Mouse (Mus musculus) activated CD4-positive, CD25-positive, alpha-beta regulatory T cell, adult 4 months (primary cell): ENCODE measurements around the gene Ralgapb. TPM values are rescaled to one million over a fixed set of nuclear protein-coding genes. Genes with fewer than 3 reads are reported as not detected.

Source experiments
- ATAC-seq: one replicate; pipeline ENCODE4 v1.8.0; 2017
- polyA plus RNA-seq, 2 experiments: library from polyadenylated mRNA; unstranded; fragments of 100-300 nt; shearing (Covaris generic); gene quantifications; one replicate each; pipeline ENCODE4 v1.2.1; 2017

The Ralgapb gene
- polyA plus RNA-seq, 2 experiments from 2014 or later, result 11.3 to 13.2 TPM

- peak; percentile 50 for ATAC-seq
Observed at GRCm38 (mm10) chr2:158408997-158409594, 552 bp upstream of the Ralgapb start.

GRCm38 (mm10) chr2:158410022-158411014 is 670 bp downstream of the Ralgapb start:
- peak; percentile 19 for ATAC-seq

DNA sequence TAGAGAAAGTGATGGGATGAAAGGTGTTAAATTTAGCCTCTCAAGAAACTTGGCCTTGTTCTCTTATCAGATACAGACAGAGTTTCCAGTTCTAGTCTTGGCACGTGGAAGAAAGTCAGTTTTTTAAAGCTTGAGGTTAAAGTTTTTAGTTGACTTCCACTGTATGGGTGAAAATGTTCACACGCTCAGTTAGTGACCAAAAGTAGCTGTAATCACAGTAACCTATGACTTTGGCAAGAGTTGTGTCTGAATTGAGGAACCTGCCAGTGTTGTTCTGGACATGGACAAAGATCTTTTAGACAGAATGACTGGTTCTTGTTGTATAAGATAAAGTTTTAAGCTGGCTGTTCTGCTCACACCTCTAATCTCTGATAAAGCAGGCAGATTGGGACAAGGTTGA is 3.6 kb downstream of the Ralgapb start:
- ATAC-seq, result no peak

GRCm38 (mm10) chr2:158415826-158416225 is 6.2 kb downstream of the Ralgapb start:
- no peak for ATAC-seq

DNA sequence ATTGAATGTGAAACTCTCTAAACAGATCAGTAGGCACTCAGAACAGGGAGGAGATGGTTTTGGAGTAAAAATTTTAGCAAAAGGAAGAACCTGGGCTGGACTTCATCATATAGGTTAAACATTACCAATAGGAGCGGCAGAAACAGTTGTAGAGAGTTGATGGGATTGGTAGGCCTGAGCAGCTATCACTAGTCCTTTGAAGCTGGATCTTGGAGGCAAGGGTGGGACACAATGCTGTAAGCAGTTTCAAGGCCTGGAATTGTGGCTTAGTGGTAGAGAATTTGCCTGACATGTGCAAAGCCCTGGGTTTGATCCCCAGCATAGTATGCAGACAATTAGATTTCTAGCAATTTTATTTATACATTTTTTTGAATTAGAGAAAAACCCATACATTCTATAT is 9.0 kb downstream of the Ralgapb start:
- ATAC-seq, result no peak

DNA sequence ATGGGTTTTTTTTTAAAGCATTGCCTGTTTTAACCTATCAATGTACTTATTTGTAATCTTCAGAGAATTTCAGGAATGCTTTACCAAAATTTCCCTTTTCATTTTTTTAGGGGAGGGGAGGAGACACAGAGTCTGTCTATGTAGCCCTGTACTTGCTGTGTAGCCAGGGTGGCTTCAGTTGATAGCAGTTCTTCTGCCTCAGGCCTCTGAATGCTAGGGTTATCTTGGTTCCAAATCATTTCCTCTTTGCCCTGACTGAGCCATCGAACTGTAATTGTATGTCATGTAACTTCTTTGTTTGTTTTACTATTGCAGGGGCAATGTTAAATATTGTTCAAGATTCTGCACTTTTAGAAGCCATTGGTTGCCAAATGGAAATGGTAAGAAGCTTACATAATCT is 36.2 kb downstream of the Ralgapb start:
- no peak for ATAC-seq

DNA sequence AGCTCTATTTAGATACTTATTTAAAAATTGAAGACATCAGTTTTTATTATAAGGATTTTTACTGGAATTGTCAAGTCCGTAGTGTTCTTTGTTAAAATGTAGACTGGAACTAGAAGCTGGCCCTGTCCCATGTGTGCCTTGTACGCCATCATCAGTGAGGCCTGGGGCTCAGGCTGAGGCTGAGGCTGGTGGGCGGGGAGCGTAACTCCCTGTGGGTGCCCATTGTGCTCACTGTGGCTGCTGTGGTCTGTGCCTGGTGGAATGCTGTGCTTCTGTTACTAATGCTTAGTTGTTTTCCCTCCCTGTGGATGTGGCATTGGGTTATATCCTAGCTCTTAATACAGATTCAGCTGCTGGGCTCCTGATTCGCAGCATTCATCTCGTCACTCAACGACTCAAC is 40.2 kb downstream of the Ralgapb start:
- ATAC-seq, result no peak

GRCm38 (mm10) chr2:158456451-158456850 is 46.8 kb downstream of the Ralgapb start:
- no peak for ATAC-seq

GRCm38 (mm10) chr2:158457610-158458009 is 48.0 kb downstream of the Ralgapb start:
- ATAC-seq, result no peak

DNA sequence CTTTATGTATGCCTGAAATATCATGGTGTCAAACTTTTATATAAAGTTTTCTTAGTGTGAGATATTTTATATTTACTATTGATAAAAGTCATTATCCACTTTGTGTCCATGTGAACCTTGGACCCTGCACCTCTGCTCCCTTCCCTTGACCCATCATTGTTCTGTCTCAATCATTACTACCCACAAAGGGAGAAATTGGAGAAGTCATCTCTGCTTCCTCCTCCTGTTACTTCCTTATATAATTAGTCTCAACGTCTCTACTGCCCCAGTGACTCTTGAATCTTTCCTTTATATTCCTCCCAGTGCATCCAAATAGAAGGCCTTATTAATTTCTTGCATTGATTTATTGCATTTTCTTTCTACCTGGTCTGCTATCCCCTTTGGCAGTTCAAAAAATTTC is 52.8 kb downstream of the Ralgapb start:
- no peak for ATAC-seq

DNA sequence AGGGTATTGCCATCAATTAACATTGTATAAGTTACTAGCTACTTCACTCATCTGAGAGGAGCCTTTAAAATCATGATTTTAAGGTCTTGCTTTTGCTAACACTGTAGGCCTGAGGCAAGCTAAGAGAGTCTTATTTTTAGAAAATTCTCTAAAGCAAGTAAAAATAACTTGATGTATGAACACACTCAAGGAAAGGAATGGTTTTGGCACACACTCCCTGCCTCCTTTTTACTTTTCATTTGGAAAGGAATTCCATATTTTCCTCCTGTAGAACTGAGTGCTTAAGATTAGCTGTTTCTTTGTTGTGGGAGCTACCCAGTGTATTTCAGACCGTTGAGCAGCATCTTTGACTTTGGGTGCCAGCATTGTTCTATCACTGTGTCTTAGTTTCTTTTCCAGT is 64.5 kb downstream of the Ralgapb start:
- no peak for ATAC-seq

- no peak for ATAC-seq
Observed at GRCm38 (mm10) chr2:158477640-158478039, 68.0 kb downstream of the Ralgapb start.

- no peak for ATAC-seq
Observed at GRCm38 (mm10) chr2:158498457-158498856, 88.8 kb downstream of the Ralgapb start.

DNA sequence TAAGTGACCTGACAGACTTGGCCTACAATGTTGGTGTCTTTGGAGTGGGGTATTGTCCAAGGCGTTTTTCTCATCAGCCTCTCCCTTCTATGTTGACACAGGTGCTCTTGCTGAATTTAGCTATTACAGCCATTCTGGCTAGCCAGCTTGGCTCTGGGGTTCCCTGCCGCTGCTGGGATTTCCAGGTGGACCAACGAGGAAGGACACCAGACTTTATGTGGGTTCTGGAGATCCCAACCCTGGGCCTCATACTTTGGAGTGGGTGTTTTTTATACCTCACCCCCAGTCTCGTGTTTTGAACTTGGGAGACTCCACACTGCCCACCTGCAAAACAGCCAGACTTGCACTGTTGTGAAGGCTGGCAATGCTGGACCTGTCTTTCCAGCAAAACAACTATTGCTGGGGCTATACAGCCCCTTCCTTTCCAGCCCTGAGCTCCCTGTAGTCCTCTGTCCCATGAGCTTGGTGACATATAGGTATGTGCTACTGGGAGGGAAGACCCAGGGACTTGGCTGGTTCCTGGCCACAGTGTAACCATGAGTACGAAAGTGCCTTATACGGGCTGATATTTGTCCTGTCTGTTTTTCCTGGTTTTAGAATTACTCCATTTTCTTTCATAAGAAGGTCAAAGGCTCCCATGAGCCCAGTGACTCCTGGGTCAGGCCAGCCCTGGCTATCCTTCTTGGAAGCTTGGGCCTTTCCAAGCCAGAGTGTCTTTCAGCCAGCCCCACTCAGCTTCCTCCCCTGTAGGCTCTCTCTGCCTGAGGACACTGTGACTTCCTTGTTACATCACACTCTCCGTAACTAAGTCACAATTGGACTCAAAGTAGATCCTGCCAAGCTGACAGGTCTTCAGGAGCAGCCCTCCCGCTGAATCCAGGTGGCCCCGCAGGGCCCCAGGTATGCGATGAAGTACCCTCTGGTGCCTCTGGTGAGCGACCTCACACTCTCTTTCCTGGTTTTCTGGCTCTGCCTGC is 92.5 kb downstream of the Ralgapb start, which contains the start of gene Adig:
Gene Adig (plus strand): TSS at position 777 of the 977 bp plus-strand sequence.
- ATAC-seq, result no peak

DNA sequence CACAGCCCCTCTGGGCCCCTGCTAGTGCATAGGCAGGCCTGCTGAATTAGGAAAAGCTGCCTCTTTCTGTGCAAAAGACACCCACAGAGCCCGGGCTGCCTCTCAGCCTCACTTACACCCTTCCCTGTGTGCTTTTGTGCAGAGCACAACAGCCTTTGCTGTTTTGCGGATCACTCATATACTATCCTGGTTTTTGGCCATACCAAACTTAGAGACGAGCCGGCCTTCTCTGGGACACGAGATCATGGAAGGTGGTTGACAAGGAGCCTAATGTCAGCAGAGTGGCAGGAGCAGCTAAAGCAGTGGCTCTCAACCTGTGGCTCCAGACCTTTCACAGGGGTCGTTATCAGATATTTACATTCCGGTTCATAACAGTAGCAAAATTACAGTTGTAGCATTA is 93.6 kb downstream of the Ralgapb start:
- no peak for ATAC-seq

GRCm38 (mm10) chr2:158503671-158504070 is 94.0 kb downstream of the Ralgapb start:
- no peak for ATAC-seq

DNA sequence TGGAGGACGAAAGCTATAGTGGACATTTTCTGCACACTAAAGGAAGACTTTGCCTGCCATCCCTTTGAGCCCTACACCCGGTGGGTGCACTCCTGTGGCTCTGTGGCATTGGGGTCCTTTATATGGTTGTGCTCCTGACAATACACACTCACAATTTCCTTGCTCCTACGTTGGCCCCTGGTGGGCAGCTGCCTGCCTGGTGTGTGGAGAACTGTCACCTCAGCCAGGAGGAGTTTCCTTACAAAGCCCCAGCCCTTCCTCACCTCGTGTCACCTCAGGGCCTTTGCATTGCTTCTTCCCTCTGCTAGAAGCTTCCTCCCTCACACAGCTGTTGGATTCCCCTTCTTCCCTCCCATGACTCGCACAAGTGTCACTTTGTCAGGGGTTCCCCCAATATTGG is 96.8 kb downstream of the Ralgapb start:
- ATAC-seq, result no peak

DNA sequence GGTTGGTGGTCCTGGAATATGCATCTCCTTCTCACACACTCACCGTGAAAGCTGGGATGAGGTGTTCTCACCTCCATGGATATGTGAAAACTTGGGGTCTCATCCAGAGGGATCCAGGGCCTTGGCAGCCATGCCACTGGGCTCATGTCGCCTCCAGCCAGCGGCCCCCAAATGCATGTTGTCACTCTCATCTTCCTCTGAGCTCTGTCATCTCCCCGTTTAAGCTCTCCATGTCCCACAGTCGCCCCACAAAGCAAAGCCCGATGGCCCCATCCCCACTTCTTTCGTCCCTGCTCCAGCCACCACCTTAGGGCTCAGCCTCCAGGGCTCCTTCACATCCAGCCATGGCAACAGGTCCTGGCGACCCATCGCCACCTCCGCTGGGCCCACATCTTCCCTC is 97.4 kb downstream of the Ralgapb start:
- no peak for ATAC-seq

GRCm38 (mm10) chr2:158510665-158511064 is 101.0 kb downstream of the Ralgapb start:
- ATAC-seq, result no peak

DNA sequence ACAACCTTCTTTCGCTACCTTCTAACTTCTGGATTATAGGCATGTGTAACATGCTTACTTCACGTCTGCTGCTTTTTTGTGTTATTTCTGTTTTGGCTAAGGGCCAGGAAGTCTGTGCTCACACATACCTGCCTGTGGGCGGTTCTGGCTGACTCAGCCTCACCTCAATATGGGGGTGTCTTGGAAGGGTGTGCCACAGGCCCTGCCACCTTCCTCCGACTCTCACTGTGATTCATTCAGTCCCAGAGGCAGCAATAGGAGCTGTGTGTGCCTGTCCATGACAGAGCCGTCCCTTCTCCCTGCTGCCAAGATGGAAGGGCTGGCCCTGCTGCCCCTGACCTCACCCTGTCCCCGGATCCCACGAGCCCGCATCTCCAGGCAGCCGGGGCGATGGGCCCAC is 102.9 kb downstream of the Ralgapb start, which contains the start of gene Arhgap40:
Gene Arhgap40 (plus strand): TSS at position 269 of the 400 bp plus-strand sequence.
- ATAC-seq, result no peak

GRCm38 (mm10) chr2:158513821-158514336 is 104.2 kb downstream of the Ralgapb start:
- ATAC-seq, result no peak

DNA sequence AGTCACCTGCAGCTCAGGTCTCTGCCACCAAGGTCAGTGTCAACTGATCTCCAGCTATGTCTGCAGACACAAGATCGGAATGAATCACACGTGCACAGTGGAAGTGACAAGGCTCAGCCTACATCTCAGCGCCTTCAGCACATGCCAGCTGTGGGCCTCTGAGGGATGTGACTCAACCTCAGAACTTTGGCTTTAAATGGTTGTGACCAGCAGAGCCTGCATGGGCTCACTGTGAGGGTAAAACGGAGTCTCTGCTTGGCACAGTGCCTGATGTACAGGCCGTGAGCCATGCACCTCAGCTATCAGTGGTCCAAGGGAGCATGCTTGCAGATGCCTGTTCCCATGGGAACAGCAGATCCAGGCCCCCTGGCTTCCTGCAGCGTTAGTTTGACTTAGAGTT is 108.9 kb downstream of the Ralgapb start:
- no peak for ATAC-seq
